Mouse (Mus musculus): ENCODE measurements around the gene Acot12. TPM values are rescaled to one million over a fixed set of nuclear protein-coding genes. Genes with fewer than 3 reads are reported as not detected.
"Not testable (repeated sequence)": the region's sequence is repeated elsewhere in the genome, so short reads cannot be mapped to it uniquely, and the experiment has no call there.

Gene Acot12
- polyA plus RNA-seq, 1 experiment from 2014 or later: 0.53 TPM

- Histone ChIP-seq H3K9ac (ENCODE audit: low read depth, low read length) (no peak overlapping the region), H3K4me1 (ENCODE audit: control insufficient read depth, insufficient read depth, low read length) (no peaks in the 10 kb centered on the region), H3K4me3 (ENCODE audit: low read length) (no peak overlapping the region), H3K9me3 (ENCODE audit: control insufficient read depth, low read length) (no peaks in the 10 kb centered on the region), H3K4me2 (ENCODE audit: low read depth, low read length) (no peak overlapping the region), H3K27ac (ENCODE audit: low read length) (no peak overlapping the region), H3K36me3 (ENCODE audit: control insufficient read depth, insufficient read depth, low read length) (no peaks in the 10 kb centered on the region), H3K27me3 (replicated peaks; ENCODE audit: control insufficient read depth, insufficient read depth, low read length) (no peaks in the 10 kb centered on the region)
- ATAC-seq: no peak
Observed at GRCm38 (mm10) chr13:91754762-91755161, 13.4 kb downstream of the Acot12 start.

DNA sequence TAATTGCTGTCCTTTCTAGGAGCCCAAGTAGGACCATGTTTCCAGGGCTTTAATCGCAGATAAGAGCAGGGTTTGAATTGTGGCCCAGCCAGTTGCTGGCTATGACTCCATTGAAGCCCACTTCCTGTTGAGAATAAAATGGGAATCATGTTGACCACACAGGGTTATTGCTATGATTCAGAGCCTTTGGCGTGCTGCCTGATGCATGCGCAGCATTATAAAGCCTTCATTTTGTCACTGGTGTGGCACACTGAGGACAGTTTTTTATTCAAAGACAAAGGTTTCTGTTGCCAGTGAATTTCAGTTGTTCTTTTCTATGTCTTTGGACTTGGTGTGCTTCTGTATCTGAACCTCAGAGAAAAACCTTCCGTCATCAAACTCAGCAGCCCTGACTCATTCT is 14.9 kb downstream of the Acot12 start:
- no peaks in the 10 kb centered on the region for H3K9me3 ChIP-seq (ENCODE audit: control insufficient read depth, low read length)
- H3K4me3 ChIP-seq (ENCODE audit: low read length): no peak overlapping the region
- no peaks in the 10 kb centered on the region for H3K4me1 ChIP-seq (ENCODE audit: control insufficient read depth, insufficient read depth, low read length)
- WGBS: 82% methylated on average over 4 of the region's 4 CpGs
- H3K36me3 ChIP-seq (ENCODE audit: control insufficient read depth, insufficient read depth, low read length): no peaks in the 10 kb centered on the region
- no peak overlapping the region for H3K4me2 ChIP-seq (ENCODE audit: low read depth, low read length)
- H3K9ac ChIP-seq (ENCODE audit: low read depth, low read length): no peak overlapping the region
- no peak overlapping the region for H3K27ac ChIP-seq (ENCODE audit: low read length)
- ATAC-seq: no peak
- no peaks in the 10 kb centered on the region for H3K27me3 ChIP-seq (replicated peaks; ENCODE audit: control insufficient read depth, insufficient read depth, low read length)

DNA sequence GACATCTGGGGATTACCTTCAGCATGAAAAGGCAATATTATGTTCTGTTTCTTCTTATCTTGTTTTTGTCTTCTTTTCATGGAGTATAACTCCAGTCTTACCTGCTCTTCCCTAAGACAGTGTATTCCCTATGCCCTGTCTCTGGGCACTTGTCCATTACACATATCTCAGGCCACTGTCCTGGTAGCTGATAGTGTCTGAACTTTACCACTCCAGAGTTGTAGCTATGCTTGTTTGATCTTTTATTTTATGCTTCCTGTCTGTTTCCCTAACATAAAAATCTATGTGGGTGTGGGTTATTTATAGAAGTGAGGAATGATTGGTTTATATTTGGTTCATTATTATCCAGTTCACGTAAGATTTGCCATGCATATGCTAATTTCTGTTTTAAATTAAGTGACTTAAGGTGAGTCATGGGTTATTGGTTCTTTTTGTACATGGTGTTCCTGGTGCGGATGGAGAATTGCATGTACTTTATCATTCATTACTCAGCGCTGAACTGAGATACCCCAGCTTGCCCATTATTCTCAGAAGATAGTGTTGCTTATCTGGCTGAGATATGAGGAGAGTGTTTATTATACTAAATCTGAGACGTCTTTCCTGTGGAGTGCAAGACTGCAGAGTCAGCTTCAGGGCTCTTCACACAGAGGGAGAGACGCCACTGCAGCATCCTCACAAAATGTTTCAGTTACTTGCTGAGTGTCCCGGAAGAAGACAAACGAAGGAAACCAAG is 17.2 kb downstream of the Acot12 start:
- H3K9me3 ChIP-seq (ENCODE audit: control insufficient read depth, low read length): no peaks in the 10 kb centered on the region
- H3K27me3 ChIP-seq (replicated peaks; ENCODE audit: control insufficient read depth, insufficient read depth, low read length): no peaks in the 10 kb centered on the region
- no peak overlapping the region for H3K4me3 ChIP-seq (ENCODE audit: low read length)
- no peaks in the 10 kb centered on the region for H3K4me1 ChIP-seq (ENCODE audit: control insufficient read depth, insufficient read depth, low read length)
- H3K27ac ChIP-seq (ENCODE audit: low read length): no peak overlapping the region
- H3K9ac ChIP-seq (ENCODE audit: low read depth, low read length): no peak overlapping the region
- H3K4me2 ChIP-seq (ENCODE audit: low read depth, low read length): no peak overlapping the region
- no peaks in the 10 kb centered on the region for H3K36me3 ChIP-seq (ENCODE audit: control insufficient read depth, insufficient read depth, low read length)
- 54% methylated on average over 7 of the region's 7 CpGs for WGBS
- ATAC-seq: peak; percentile 88

GRCm38 (mm10) chr13:91759791-91760190 is 18.5 kb downstream of the Acot12 start:
- H3K9me3 ChIP-seq (ENCODE audit: control insufficient read depth, low read length): no peaks in the 10 kb centered on the region
- H3K4me2 ChIP-seq (ENCODE audit: low read depth, low read length): no peak overlapping the region
- no peaks in the 10 kb centered on the region for H3K36me3 ChIP-seq (ENCODE audit: control insufficient read depth, insufficient read depth, low read length)
- H3K27ac ChIP-seq (ENCODE audit: low read length): no peak overlapping the region
- no peaks in the 10 kb centered on the region for H3K4me1 ChIP-seq (ENCODE audit: control insufficient read depth, insufficient read depth, low read length)
- H3K27me3 ChIP-seq (replicated peaks; ENCODE audit: control insufficient read depth, insufficient read depth, low read length): no peaks in the 10 kb centered on the region
- no peak for ATAC-seq
- no peak overlapping the region for H3K4me3 ChIP-seq (ENCODE audit: low read length)
- H3K9ac ChIP-seq (ENCODE audit: low read depth, low read length): no peak overlapping the region
- 55% methylated on average over 8 of the region's 8 CpGs for WGBS

- Histone ChIP-seq H3K9ac (ENCODE audit: low read depth, low read length) (no peak overlapping the region), H3K36me3 (ENCODE audit: control insufficient read depth, insufficient read depth, low read length) (no peaks in the 10 kb centered on the region), H3K4me2 (ENCODE audit: low read depth, low read length) (no peak overlapping the region), H3K4me3 (ENCODE audit: low read length) (no peak overlapping the region), H3K9me3 (ENCODE audit: control insufficient read depth, low read length) (no peaks in the 10 kb centered on the region), H3K27me3 (replicated peaks; ENCODE audit: control insufficient read depth, insufficient read depth, low read length) (no peaks in the 10 kb centered on the region), H3K27ac (ENCODE audit: low read length) (no peak overlapping the region), H3K4me1 (ENCODE audit: control insufficient read depth, insufficient read depth, low read length) (no peaks in the 10 kb centered on the region)
- WGBS: 92% methylated on average over 8 of the region's 8 CpGs
- no peak for ATAC-seq
Observed at GRCm38 (mm10) chr13:91760302-91761050, 19.2 kb downstream of the Acot12 start.

DNA sequence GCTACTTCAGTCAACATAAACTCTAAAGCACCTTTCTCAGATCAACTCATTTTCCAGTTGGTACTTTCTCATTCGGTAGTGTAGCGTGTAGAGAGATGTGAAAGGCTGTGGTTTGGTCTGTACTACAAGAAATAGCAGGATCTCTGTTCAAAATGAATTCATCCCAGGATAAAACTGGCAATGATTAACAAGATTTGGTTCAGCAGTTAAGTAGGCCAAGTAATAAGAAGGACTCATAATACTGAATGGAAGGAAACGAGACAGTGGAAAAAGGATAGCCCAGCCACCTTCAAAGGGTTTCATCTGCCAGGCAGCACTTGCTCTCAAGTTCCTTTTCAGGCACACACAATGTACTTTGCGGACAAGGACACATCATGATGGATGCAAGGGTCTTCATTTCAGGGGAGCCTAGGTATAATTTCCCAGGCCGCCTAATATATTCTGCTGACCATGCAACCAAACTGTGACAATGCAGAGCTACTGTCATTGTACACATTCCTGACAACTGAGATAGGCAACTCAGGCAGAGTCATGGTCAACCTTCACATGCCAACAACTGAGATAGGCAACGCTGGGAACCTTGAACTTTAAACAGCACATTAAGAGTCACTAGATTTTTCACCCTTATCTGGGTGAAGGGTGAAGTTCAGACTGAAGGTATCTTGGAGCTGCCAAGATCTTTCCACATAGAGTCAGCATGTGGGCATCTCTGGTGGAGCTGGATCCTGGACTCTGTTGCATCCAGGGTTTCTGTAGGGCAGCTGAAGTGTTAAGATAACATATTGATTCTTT is 20.5 kb downstream of the Acot12 start:
- H3K9me3 ChIP-seq (ENCODE audit: control insufficient read depth, low read length): no peaks in the 10 kb centered on the region
- no peak overlapping the region for H3K4me3 ChIP-seq (ENCODE audit: low read length)
- ATAC-seq: peak; percentile 63; the same call in 1 of the 2 replicates
- H3K9ac ChIP-seq (ENCODE audit: low read depth, low read length): no peak overlapping the region
- WGBS: 82% methylated on average over 6 of the region's 6 CpGs
- no peak overlapping the region for H3K4me2 ChIP-seq (ENCODE audit: low read depth, low read length)
- no peaks in the 10 kb centered on the region for H3K27me3 ChIP-seq (replicated peaks; ENCODE audit: control insufficient read depth, insufficient read depth, low read length)
- H3K27ac ChIP-seq (ENCODE audit: low read length): no peak overlapping the region
- no peaks in the 10 kb centered on the region for H3K4me1 ChIP-seq (ENCODE audit: control insufficient read depth, insufficient read depth, low read length)
- H3K36me3 ChIP-seq (ENCODE audit: control insufficient read depth, insufficient read depth, low read length): no peaks in the 10 kb centered on the region

DNA sequence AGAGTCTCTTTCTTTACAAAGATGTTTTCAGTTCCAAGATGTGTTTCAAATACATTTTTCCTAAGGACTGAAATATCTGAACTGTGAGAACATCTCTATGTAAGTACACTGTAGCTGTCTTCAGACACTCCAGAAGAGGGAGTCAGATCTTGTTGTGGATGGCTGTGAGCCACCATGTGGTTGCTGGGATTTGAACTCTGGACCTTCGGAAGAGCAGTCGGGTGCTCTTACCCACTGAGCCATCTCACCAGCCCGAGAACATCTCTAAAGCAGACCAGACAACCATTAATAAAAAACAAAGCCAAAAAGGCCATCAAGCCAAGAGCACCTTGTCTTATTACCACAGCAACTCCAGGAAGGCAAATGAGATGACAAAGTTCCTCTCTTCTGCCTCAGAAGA is 22.3 kb downstream of the Acot12 start:
- not testable (repeated sequence) for H3K9me3 ChIP-seq (ENCODE audit: control insufficient read depth, low read length); H3K27ac ChIP-seq (ENCODE audit: low read length); H3K4me3 ChIP-seq (ENCODE audit: low read length); H3K9ac ChIP-seq (ENCODE audit: low read depth, low read length); ATAC-seq; H3K27me3 ChIP-seq (replicated peaks; ENCODE audit: control insufficient read depth, insufficient read depth, low read length); H3K36me3 ChIP-seq (ENCODE audit: control insufficient read depth, insufficient read depth, low read length); H3K4me1 ChIP-seq (ENCODE audit: control insufficient read depth, insufficient read depth, low read length); H3K4me2 ChIP-seq (ENCODE audit: low read depth, low read length)
- WGBS: 97% methylated on average over 3 of the region's 3 CpGs

GRCm38 (mm10) chr13:91765627-91766026 is 24.3 kb downstream of the Acot12 start:
- Histone ChIP-seq H3K9me3 (ENCODE audit: control insufficient read depth, low read length) (no peaks in the 10 kb centered on the region), H3K4me1 (ENCODE audit: control insufficient read depth, insufficient read depth, low read length) (no peaks in the 10 kb centered on the region), H3K27me3 (replicated peaks; ENCODE audit: control insufficient read depth, insufficient read depth, low read length) (no peaks in the 10 kb centered on the region), H3K27ac (ENCODE audit: low read length) (no peak overlapping the region), H3K9ac (ENCODE audit: low read depth, low read length) (no peak overlapping the region), H3K4me2 (ENCODE audit: low read depth, low read length) (no peak overlapping the region), H3K36me3 (ENCODE audit: control insufficient read depth, insufficient read depth, low read length) (no peaks in the 10 kb centered on the region), H3K4me3 (ENCODE audit: low read length) (no peak overlapping the region)
- 82% methylated on average over 4 of the region's 4 CpGs for WGBS
- ATAC-seq: no peak
